Mouse (Mus musculus) liver, embryonic 11.5 days (tissue): ENCODE measurements around the gene Pnisr. TPM values are rescaled to one million over a fixed set of nuclear protein-coding genes. Genes with fewer than 3 reads are reported as not detected.

Experiments used
- ATAC-seq: fragments of 200-750 bp; cut with Nextera tagmentation; replicated peaks from 2 replicates; pipeline ENCODE4 v1.8.0; 2017; ENCODE audit warnings: moderate number of reproducible peaks, mild to moderate bottlenecking, moderate TSS enrichment, moderate library complexity; ENCODE audit not compliant: low FRiP score
- DNase-seq: peaks from one replicate; pipeline ENCODE4 v3.0.0-alpha.2; 2017; ENCODE audit warnings: low spot score
- H3K27ac ChIP-seq: fragments of 300-500 bp; sonication (generic); 2 replicates; pipeline ENCODE4 v1.5.1; 2014; ENCODE audit warnings: mild to moderate bottlenecking, low read depth, low read length, control low read depth
- H3K27me3 ChIP-seq: fragments of 300-500 bp; sonication (generic); replicated peaks from 2 replicates; pipeline ENCODE4 v1.6.1; 2014; ENCODE audit warnings: low read length, mixed read lengths; ENCODE audit not compliant: control insufficient read depth, insufficient read depth
- H3K36me3 ChIP-seq: fragments of 300-500 bp; sonication (generic); 2 replicates; pipeline ENCODE4 v1.6.1; 2014; ENCODE audit warnings: mild to moderate bottlenecking, low read length, moderate library complexity, mixed read lengths; ENCODE audit not compliant: control insufficient read depth, insufficient read depth
- H3K4me1 ChIP-seq: fragments of 300-500 bp; sonication (generic); replicated peaks from 2 replicates; pipeline ENCODE4 v1.6.1; 2014; ENCODE audit warnings: low read length, mixed read lengths; ENCODE audit not compliant: control insufficient read depth, insufficient read depth
- H3K4me2 ChIP-seq: fragments of 300-500 bp; sonication (generic); 2 replicates; pipeline ENCODE4 v1.6.1; 2014; ENCODE audit warnings: mild to moderate bottlenecking, control low read depth, moderate library complexity
- H3K4me3 ChIP-seq: fragments of 300-500 bp; sonication (generic); 2 replicates; pipeline ENCODE4 v1.5.1; 2014; ENCODE audit warnings: low read depth, low read length, control low read depth
- H3K9ac ChIP-seq: fragments of 300-500 bp; sonication (generic); 2 replicates; pipeline ENCODE4 v1.6.1; 2014; ENCODE audit warnings: low read depth, low read length, control low read depth
- H3K9me3 ChIP-seq: fragments of 300-500 bp; sonication (generic); 2 replicates; pipeline ENCODE4 v1.6.1; 2016; ENCODE audit warnings: low read length, inconsistent platforms, mixed read lengths; ENCODE audit not compliant: control insufficient read depth
- WGBS: fragments of 180-500 bp; shearing (Covaris S2); extraction: QIAGEN DNeasy Blood & Tissue Kit; methylation state at CpG from one replicate; pipeline ENCODE4 v1.1.7; 2014; 5-methylcytosine and 5-hydroxymethylcytosine counted together
- polyA plus RNA-seq: library from polyadenylated mRNA; unstranded; fragments of >200 nt; fragmentation: Nextera tagmentation; extraction: Ambion mirVana; gene quantifications from 2 replicates; pipeline ENCODE4 v1.2.1, GENCODE M21; 2014

The Pnisr gene
- polyA plus RNA-seq, 1 experiment from 2014 or later, result 101 TPM

GRCm38 (mm10) chr4:21848287-21848630, 876 bp downstream of the Pnisr start:
- peak; percentile 82 for ATAC-seq
- H3K4me2 ChIP-seq, result peak overlapping the region; percentile 67
- H3K4me3 ChIP-seq, result peak overlapping the region; percentile 90
- 0% methylated on average over 24 of the region's 24 CpGs for WGBS
- peak overlapping the region; percentile 93 for H3K27ac ChIP-seq
- H3K36me3 ChIP-seq, result no peaks in the 10 kb centered on the region
- no peaks in the 10 kb centered on the region for H3K27me3 ChIP-seq
- peak overlapping the region; percentile 96 for H3K9ac ChIP-seq
- DNase-seq, result no peak
- H3K4me1 ChIP-seq, result peaks cover 5% of the 10 kb centered on the region; the same call in 1 of the 2 replicates
- H3K9me3 ChIP-seq, result no peaks in the 10 kb centered on the region

- no peak overlapping the region for H3K4me3 ChIP-seq
- H3K9me3 ChIP-seq, result no peaks in the 10 kb centered on the region
- no peaks in the 10 kb centered on the region for H3K27me3 ChIP-seq
- no peak overlapping the region for H3K4me2 ChIP-seq
- 79% methylated on average over 1 of the region's 1 CpGs for WGBS
- H3K27ac ChIP-seq, result no peak overlapping the region
- ATAC-seq, result no peak
- no peak overlapping the region for H3K9ac ChIP-seq
- DNase-seq, result no peak
- peaks cover 29% of the 10 kb centered on the region for H3K36me3 ChIP-seq
- no peaks in the 10 kb centered on the region for H3K4me1 ChIP-seq
Observed at GRCm38 (mm10) chr4:21857481-21857880, 10.1 kb downstream of the Pnisr start.

GRCm38 (mm10) chr4:21865226-21865625, 17.8 kb downstream of the Pnisr start:
- no peak overlapping the region for H3K27ac ChIP-seq
- no peak overlapping the region for H3K9ac ChIP-seq
- H3K4me2 ChIP-seq, result no peak overlapping the region
- H3K4me3 ChIP-seq, result no peak overlapping the region
- DNase-seq, result no peak
- 97% methylated on average over 1 of the region's 1 CpGs for WGBS
- no peak for ATAC-seq
- H3K4me1 ChIP-seq, result no peaks in the 10 kb centered on the region
- H3K27me3 ChIP-seq, result no peaks in the 10 kb centered on the region
- no peaks in the 10 kb centered on the region for H3K9me3 ChIP-seq
- H3K36me3 ChIP-seq, result peaks cover 44% of the 10 kb centered on the region

- WGBS, result 29% methylated on average over 6 of the region's 6 CpGs
- no peaks in the 10 kb centered on the region for H3K27me3 ChIP-seq
Observed at GRCm38 (mm10) chr4:21878776-21879175, 31.4 kb downstream of the Pnisr start.

GRCm38 (mm10) chr4:21879565-21880220, 32.3 kb downstream of the Pnisr start, which contains the start of gene Coq3:
TSS of gene Coq3 (plus strand) at chr4:21879673.
- under 1% methylated on average over 51 of the region's 51 CpGs for WGBS
- 0 out of 2 replicates have a peak, but pooled peaks cover 3% of the 10 kb centered on the region for H3K4me1 ChIP-seq

More at GRCm38 (mm10) chr4:21878776-21879175, 31.4 kb downstream of the Pnisr start:
- Histone ChIP-seq H3K9ac (no peak overlapping the region), H3K9me3 (no peaks in the 10 kb centered on the region), H3K36me3 (peaks cover 2% of the 10 kb centered on the region; the same call in 1 of the 2 replicates), H3K27ac (no peak overlapping the region), H3K4me2 (peak overlapping the region; percentile 73), H3K4me3 (peak overlapping the region; percentile 80), H3K4me1 (0 out of 2 replicates have a peak, but pooled peaks cover 3% of the 10 kb centered on the region)
- no peak for DNase-seq
- ATAC-seq, result no peak

GRCm38 (mm10) chr4:21882806-21883205, 35.4 kb downstream of the Pnisr start:
- WGBS, result 86% methylated on average over 6 of the region's 6 CpGs
- H3K9me3 ChIP-seq, result no peaks in the 10 kb centered on the region
- no peaks in the 10 kb centered on the region for H3K36me3 ChIP-seq
- no peak overlapping the region for H3K4me3 ChIP-seq
- no peak for DNase-seq
- no peak overlapping the region for H3K4me2 ChIP-seq
- ATAC-seq, result 0 out of 2 replicates have a peak, but pooled peaks have one; percentile 44
- H3K27ac ChIP-seq, result no peak overlapping the region
- 0 out of 2 replicates have a peak, but pooled peaks cover 3% of the 10 kb centered on the region for H3K4me1 ChIP-seq
- H3K27me3 ChIP-seq, result no peaks in the 10 kb centered on the region
- no peak overlapping the region for H3K9ac ChIP-seq

More at GRCm38 (mm10) chr4:21879565-21880220, 32.3 kb downstream of the Pnisr start, which contains the start of gene Coq3:
- peak within 1 kb of the TSS; percentile 73 for H3K4me2 ChIP-seq
- ATAC-seq, result peak; percentile 86
- H3K36me3 ChIP-seq, result no peaks in the 10 kb centered on the region; the same call in 1 of the 2 replicates
- no peaks in the 10 kb centered on the region for H3K9me3 ChIP-seq
- DNase-seq, result peak; percentile 87
- H3K9ac ChIP-seq, result peak within 1 kb of the TSS; percentile 81
- peak within 1 kb of the TSS; percentile 94 for H3K27ac ChIP-seq
- peak within 1 kb of the TSS; percentile 80 for H3K4me3 ChIP-seq
- no peaks in the 10 kb centered on the region for H3K27me3 ChIP-seq

- Histone ChIP-seq H3K4me2 (no peak overlapping the region), H3K4me1 (0 out of 2 replicates have a peak, but pooled peaks cover 3% of the 10 kb centered on the region), H3K9ac (no peak overlapping the region), H3K9me3 (no peaks in the 10 kb centered on the region), H3K27me3 (no peaks in the 10 kb centered on the region), H3K4me3 (no peak overlapping the region), H3K27ac (no peak overlapping the region), H3K36me3 (no peaks in the 10 kb centered on the region)
- DNase-seq, result no peak
- ATAC-seq, result no peak
- WGBS, result 83% methylated on average over 8 of the region's 8 CpGs
Observed at GRCm38 (mm10) chr4:21885831-21886230, 38.4 kb downstream of the Pnisr start.
